Mouse (Mus musculus): ENCODE measurements at regions not wholly inside any gene's neighbourhood (a gene's known extent, or its start where the extent isn't known, plus 50 kb on each side); places are given as distances from the start of the nearest gene placed in this dataset.
"Not testable (repeated sequence)": the region's sequence is repeated elsewhere in the genome, so short reads cannot be mapped to it uniquely, and the experiment has no call there.

GRCm38 (mm10) chrX:94785983-94786382 lies 61.6 kb downstream of the Zxdb start:
- DNase-seq = no peak

DNA sequence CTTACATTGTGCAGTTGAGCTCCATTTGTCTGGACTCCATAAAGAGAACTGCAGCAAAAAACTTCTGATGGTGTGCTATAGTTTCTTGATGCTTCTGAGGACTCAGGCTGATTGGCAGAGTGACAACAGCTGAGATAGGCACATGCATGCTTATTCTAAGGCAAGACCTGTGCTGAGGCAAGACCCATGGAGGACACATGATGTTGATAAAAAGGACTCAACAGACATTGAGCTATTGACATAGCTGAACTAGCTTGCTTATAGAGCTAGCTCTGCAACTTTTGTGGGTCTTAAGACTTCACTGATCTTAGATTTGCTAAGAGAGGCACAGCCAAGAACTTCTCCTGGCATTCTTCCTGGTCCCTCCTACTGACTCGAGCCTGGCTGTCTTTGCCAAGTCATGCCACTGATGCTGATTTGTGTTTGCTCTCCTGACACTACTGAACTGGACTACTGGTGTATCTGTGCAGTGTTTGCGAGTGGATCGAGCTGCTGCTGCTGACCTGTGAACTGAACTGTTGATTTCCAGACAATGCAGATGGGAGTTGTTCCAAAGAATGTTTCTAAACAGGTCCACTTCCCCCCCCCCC lies 64.1 kb downstream of the Zxdb start:
- DNase-seq = peak in 1 of 2 experiments; percentile 3

GRCm38 (mm10) chrX:94796845-94797244 lies 72.5 kb downstream of the Zxdb start:
- DNase-seq = not testable (repeated sequence)

DNA sequence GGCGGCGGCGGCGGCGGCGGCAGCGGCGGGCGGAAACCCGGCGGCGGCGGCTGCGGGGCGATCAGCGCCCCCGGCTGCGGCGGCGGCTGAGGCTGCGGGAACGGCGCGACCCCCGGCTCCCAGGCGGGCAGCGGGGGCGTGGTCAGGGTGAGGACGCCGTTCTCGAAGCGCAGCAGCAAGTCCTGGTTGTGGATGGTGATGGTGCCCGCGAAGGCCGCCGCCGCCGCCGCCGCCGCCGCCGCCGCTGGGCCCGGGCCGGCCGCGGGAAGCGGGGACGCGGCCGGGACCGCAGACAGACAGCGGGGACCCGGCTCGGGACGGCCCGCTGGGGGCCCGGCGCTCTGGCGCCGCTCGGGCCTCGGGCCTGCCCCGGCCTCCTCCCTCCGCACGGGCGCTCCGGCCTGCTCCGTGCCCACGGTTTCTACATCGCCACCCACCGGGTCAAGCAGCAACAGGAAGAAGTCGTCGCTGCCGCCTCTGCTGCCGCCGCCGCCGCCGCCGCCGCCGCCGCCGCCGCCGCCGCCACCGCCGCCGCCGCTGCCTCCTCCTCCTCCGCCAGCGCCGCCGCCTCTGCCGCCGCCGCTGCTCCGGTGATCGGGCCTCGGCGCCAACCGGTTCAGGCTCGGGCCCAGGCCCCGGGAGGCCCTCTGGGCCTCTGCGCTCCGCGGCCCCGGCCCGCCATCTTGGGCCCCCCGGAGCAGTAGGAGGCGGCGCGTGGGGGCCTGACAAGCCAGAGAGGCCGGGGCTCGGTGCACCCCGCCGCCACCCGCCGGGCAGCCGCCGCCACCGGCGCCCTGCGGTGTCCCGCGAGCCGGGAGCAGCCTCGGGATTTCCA lies 73.2 kb downstream of the Zxdb start:
- DNase-seq = not testable (repeated sequence)

DNA sequence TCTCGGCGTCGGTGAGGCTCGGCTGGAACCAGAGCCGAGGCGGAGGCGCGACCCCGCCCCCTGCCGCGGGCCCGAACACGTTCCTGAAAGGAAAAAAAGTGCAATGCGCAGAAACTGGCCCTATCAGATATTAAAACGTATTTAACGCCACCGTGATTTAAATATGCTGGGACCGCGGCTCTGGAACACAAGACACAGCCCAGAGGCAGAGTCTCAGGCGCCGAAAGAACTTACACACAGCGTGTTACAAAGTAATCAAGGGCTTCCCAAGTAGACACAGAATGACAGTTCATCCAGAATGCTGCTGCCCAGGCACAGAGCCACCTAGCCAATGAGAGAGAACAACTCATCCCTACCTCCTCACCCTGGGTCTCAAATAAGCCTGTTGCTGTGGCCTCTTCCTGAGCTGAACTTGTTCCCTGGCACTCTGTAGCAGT lies 73.8 kb downstream of the Zxdb start:
- DNase-seq = not testable (repeated sequence)

DNA sequence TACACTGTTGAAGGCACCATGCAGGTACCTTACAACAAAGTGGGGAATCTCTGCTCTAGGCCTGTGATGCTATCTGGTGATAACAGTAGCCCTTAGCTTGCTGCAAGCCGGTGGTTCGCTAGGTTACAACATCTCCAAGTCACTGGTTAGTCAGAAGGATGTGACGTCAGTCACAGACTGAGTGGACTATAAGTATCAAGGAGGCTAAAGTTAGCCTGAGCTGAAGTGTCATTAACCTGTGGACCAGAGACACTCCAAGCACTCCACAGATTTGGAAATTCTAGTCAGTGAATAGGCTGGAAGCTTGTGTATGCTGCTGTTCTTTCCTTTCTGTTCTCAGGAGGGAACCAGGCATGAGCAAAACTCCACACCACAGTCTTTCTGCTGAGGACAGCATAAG lies 88.4 kb downstream of the Zxdb start:
- DNase-seq = not testable (repeated sequence)

DNA sequence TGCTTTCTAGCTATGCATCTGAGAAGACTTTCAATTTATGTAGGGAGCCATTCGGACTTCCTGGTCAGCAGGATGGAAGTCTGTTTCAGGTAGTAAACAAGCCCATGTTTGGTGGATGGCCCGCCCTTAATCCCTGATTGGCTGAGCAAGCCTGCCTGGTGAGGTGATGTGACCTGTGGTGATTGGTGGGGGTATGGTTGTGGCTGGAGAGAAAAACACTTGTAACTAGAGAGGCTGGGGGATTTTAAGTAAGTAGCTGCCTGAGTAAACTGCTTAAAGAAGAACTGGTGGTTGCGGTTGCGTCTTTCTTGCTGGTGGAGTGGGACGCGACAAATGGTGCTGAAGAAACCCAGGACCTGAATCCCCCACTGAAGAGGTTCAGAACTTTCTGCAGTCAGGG lies 103.2 kb downstream of the Zxdb start:
- DNase-seq = peak in 1 of 2 experiments; percentile 1

GRCm38 (mm10) chrX:94844110-94844779 lies 119.9 kb downstream of the Zxdb start:
- peak in 1 of 2 experiments; percentile 11 for DNase-seq

DNA sequence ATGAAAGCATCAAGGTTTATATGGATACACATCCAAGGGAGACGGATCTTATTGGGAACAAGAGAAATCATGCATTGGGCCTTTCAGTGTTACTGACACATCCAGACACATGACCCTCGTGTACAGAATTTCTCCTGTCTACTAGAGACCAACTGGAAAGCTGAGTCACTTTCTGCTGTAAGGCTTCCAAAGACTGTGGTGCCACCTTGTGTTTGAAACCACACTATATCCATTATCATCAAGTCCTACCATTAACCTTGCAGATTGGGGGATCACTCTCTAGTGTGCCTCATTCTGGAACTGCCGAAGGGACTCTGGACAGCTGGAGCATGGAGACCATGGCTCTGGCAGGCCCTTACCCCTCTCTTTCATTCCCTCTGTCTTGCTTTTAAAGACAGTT lies 125.2 kb downstream of the Zxdb start:
- DNase-seq = not testable (repeated sequence)

GRCm38 (mm10) chrX:94857501-94857900 lies 133.1 kb downstream of the Zxdb start:
- DNase-seq = no peak

DNA sequence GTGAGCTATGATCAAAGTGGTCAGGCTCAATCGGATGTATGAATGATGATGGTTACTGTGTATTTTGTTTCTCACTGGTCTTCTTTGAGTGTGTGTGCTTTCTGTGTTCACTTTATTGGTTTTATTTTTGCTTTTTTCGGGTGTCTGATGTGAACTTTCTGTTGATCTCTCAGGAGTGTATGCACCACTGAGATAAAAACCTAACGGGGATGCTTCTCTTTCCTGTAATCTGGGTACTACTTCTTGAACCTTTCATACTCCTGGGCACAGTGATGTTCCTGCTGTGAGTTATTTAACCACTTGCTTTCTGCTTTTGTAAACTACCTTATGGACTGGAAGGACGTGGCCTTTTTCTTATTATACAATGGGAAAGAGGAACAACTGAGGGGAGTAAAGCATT lies 133.6 kb downstream of the Zxdb start:
- no peak for DNase-seq

DNA sequence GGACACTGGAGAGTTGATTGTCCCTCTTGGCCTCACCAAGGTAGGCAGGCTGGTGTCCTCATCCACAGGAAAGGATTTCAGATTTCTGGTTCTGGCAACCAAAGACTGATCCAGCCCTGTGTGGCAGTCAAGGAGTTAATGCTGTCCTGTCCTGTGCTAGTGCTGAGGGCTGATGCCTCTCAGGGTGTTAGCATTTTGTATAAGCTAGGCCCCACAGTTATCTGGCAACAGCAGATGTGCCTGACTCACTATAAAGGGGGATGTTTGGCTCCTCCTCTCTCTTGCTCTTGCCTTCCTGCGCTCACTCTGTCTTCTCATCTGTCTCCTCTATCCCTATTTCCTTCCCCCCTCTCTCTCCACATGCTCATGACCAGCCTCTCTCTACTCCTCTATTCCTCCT lies 138.8 kb downstream of the Zxdb start:
- DNase-seq = no peak

- DNase-seq = peak; percentile 87 to 90
Observed at GRCm38 (mm10) chrX:94865531-94866502, 141.4 kb downstream of the Zxdb start.

- peak in 1 of 2 experiments; percentile 10 for DNase-seq
Observed at GRCm38 (mm10) chrX:94883547-94883946, 142.9 kb downstream of the Spin4 start.
